Mouse (Mus musculus): ENCODE results near the gene Slc25a34. TPM values are rescaled to one million over a fixed set of nuclear protein-coding genes. Genes with fewer than 3 reads are reported as not detected.
A peak's percentile ranks its signal among the peaks of the same experiment; 100 is the strongest.

Slc25a34 gene
- polyA plus RNA-seq, 1 experiment from 2014 or later = not detected

- 86% methylated on average over 11 of the region's 11 CpGs for WGBS
- no peak overlapping the region for H3K4me3 ChIP-seq (ENCODE audit: low read depth, low read length)
- H3K27ac ChIP-seq (ENCODE audit: low read depth, low read length) = no peak overlapping the region
- DNase-seq (ENCODE audit: low spot score) (no peak), ATAC-seq (replicated peaks; ENCODE audit: low FRiP score) (no peak)
- peaks cover 26% of the 10 kb centered on the region for H3K27me3 ChIP-seq (replicated peaks; ENCODE audit: control insufficient read depth, insufficient read depth, low read length)
- H3K9ac ChIP-seq (ENCODE audit: low read depth, low read length) = no peak overlapping the region
- peaks cover 6% of the 10 kb centered on the region; the same call in 1 of the 2 replicates for H3K36me3 ChIP-seq (ENCODE audit: control insufficient read depth, insufficient read depth, low read length)
- H3K9me3 ChIP-seq (ENCODE audit: control insufficient read depth, low read length) = no peaks in the 10 kb centered on the region
- peaks cover 6% of the 10 kb centered on the region; the same call in 1 of the 2 replicates for H3K4me1 ChIP-seq (replicated peaks; ENCODE audit: control insufficient read depth, insufficient read depth, low read length)
- H3K4me2 ChIP-seq = no peak overlapping the region
These were observed 28.5 kb downstream of the Slc25a34 start for GRCm38 (mm10) chr4:141595138-141595537.

DNA sequence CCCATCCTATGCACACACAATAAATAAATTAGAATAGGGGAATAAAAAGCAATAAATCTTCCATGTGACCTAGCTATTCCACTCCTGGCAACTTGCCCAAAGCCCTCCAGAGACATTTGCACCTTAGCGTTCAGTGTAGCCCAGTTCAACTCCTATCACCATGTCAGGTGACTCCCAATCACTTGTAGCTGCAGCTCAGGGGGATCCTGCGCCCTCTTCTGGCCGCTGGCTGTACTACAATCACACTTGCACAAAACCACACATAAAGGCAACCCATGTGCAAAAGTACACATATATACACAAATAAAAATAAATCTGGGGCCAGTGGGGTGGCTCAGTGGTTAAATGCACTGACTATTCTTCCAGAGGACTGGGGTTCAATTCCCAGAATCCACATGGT, 32.1 kb downstream of the Slc25a34 start:
- no peak overlapping the region for H3K4me2 ChIP-seq
- H3K27ac ChIP-seq (ENCODE audit: low read depth, low read length) = no peak overlapping the region
- no peak for ATAC-seq (replicated peaks; ENCODE audit: low FRiP score)
- no peak overlapping the region for H3K4me3 ChIP-seq (ENCODE audit: low read depth, low read length)
- WGBS = 14% methylated on average over 3 of the region's 3 CpGs
- H3K4me1 ChIP-seq (replicated peaks; ENCODE audit: control insufficient read depth, insufficient read depth, low read length) = no peaks in the 10 kb centered on the region
- H3K9ac ChIP-seq (ENCODE audit: low read depth, low read length) = no peak overlapping the region
- no peaks in the 10 kb centered on the region for H3K9me3 ChIP-seq (ENCODE audit: control insufficient read depth, low read length)
- no peaks in the 10 kb centered on the region for H3K27me3 ChIP-seq (replicated peaks; ENCODE audit: control insufficient read depth, insufficient read depth, low read length)
- H3K36me3 ChIP-seq (ENCODE audit: control insufficient read depth, insufficient read depth, low read length) = peaks cover 9% of the 10 kb centered on the region; the same call in 1 of the 2 replicates
- DNase-seq (ENCODE audit: low spot score) = no peak

GRCm38 (mm10) chr4:141583919-141584318, 39.7 kb downstream of the Slc25a34 start:
- Histone ChIP-seq H3K9me3 (ENCODE audit: control insufficient read depth, low read length) (no peaks in the 10 kb centered on the region), H3K36me3 (ENCODE audit: control insufficient read depth, insufficient read depth, low read length) (peaks cover 3% of the 10 kb centered on the region; the same call in 1 of the 2 replicates), H3K4me1 (replicated peaks; ENCODE audit: control insufficient read depth, insufficient read depth, low read length) (no peaks in the 10 kb centered on the region), H3K4me3 (ENCODE audit: low read depth, low read length) (no peak overlapping the region), H3K4me2 (no peak overlapping the region), H3K27ac (ENCODE audit: low read depth, low read length) (no peak overlapping the region), H3K27me3 (replicated peaks; ENCODE audit: control insufficient read depth, insufficient read depth, low read length) (no peaks in the 10 kb centered on the region), H3K9ac (ENCODE audit: low read depth, low read length) (no peak overlapping the region)
- ATAC-seq (replicated peaks; ENCODE audit: low FRiP score) = no peak
- no peak for DNase-seq (ENCODE audit: low spot score)
- WGBS = 86% methylated on average over 8 of the region's 8 CpGs

- Histone ChIP-seq H3K27me3 (replicated peaks; ENCODE audit: control insufficient read depth, insufficient read depth, low read length) (no peaks in the 10 kb centered on the region), H3K4me3 (ENCODE audit: low read depth, low read length) (no peak overlapping the region), H3K4me1 (replicated peaks; ENCODE audit: control insufficient read depth, insufficient read depth, low read length) (no peaks in the 10 kb centered on the region), H3K36me3 (ENCODE audit: control insufficient read depth, insufficient read depth, low read length) (peaks cover 3% of the 10 kb centered on the region; the same call in 1 of the 2 replicates), H3K27ac (ENCODE audit: low read depth, low read length) (no peak overlapping the region), H3K9ac (ENCODE audit: low read depth, low read length) (no peak overlapping the region), H3K4me2 (no peak overlapping the region), H3K9me3 (ENCODE audit: control insufficient read depth, low read length) (no peaks in the 10 kb centered on the region)
- WGBS = 88% methylated on average over 13 of the region's 13 CpGs
- no peak for DNase-seq (ENCODE audit: low spot score)
- no peak for ATAC-seq (replicated peaks; ENCODE audit: low FRiP score)
These were observed 42.6 kb downstream of the Slc25a34 start for GRCm38 (mm10) chr4:141581051-141581450.

DNA sequence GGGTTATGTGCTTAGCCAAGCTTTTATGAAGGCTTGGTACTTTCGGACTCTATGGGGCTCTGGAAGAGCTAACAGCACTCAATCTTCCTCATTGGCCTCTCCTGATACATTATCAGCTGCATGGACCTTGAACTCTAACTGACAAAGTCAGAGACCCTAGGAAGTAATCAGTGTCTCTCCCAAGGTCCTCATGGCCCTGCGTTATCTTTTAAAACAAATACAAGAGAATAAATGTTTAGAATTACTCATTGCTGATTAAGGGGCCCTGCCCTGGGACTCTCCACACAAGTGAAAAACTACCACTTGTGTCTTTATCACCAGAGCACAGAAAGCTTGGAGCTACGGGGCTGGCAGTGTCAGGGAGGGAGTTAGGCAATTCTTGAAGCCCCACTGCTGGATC, 44.8 kb downstream of the Slc25a34 start:
- Histone ChIP-seq H3K36me3 (ENCODE audit: control insufficient read depth, insufficient read depth, low read length) (peaks cover 3% of the 10 kb centered on the region; the same call in 1 of the 2 replicates), H3K4me2 (no peak overlapping the region), H3K27ac (ENCODE audit: low read depth, low read length) (no peak overlapping the region), H3K27me3 (replicated peaks; ENCODE audit: control insufficient read depth, insufficient read depth, low read length) (no peaks in the 10 kb centered on the region), H3K4me3 (ENCODE audit: low read depth, low read length) (no peak overlapping the region), H3K9me3 (ENCODE audit: control insufficient read depth, low read length) (no peaks in the 10 kb centered on the region), H3K4me1 (replicated peaks; ENCODE audit: control insufficient read depth, insufficient read depth, low read length) (no peaks in the 10 kb centered on the region), H3K9ac (ENCODE audit: low read depth, low read length) (no peak overlapping the region)
- ATAC-seq (replicated peaks; ENCODE audit: low FRiP score) = peak; percentile 59
- no peak for DNase-seq (ENCODE audit: low spot score)
- WGBS = 19% methylated on average over 3 of the region's 3 CpGs

DNA sequence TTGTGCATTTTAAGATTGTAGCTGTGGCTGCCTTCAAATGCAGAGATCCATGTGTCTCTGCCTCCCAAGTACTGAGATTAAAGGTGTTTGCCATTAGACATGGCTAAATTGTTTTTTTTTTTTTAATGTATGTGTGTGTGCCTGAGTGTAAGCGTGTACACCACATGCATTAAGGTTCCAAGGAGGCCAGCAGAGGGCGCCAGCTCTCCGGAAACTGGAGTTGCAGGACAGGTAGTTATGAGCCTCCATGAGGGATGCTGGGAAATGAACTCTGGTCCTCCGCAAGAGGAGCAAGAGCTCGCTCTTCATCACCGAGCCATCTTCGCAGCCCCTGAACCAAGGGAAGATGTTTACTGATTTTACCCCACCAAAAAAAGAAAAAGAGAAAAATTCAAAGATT, 46.7 kb downstream of the Slc25a34 start:
- Histone ChIP-seq H3K4me2 (no peak overlapping the region), H3K4me3 (ENCODE audit: low read depth, low read length) (no peak overlapping the region), H3K27ac (ENCODE audit: low read depth, low read length) (no peak overlapping the region), H3K27me3 (replicated peaks; ENCODE audit: control insufficient read depth, insufficient read depth, low read length) (no peaks in the 10 kb centered on the region), H3K9ac (ENCODE audit: low read depth, low read length) (no peak overlapping the region), H3K9me3 (ENCODE audit: control insufficient read depth, low read length) (no peaks in the 10 kb centered on the region), H3K36me3 (ENCODE audit: control insufficient read depth, insufficient read depth, low read length) (peaks cover 3% of the 10 kb centered on the region; the same call in 1 of the 2 replicates), H3K4me1 (replicated peaks; ENCODE audit: control insufficient read depth, insufficient read depth, low read length) (no peaks in the 10 kb centered on the region)
- ATAC-seq (replicated peaks; ENCODE audit: low FRiP score) (no peak), DNase-seq (ENCODE audit: low spot score) (no peak)
- WGBS = 86% methylated on average over 7 of the region's 7 CpGs

- Histone ChIP-seq H3K27ac (ENCODE audit: low read depth, low read length) (no peak overlapping the region), H3K9ac (ENCODE audit: low read depth, low read length) (no peak overlapping the region), H3K9me3 (ENCODE audit: control insufficient read depth, low read length) (no peaks in the 10 kb centered on the region), H3K4me1 (replicated peaks; ENCODE audit: control insufficient read depth, insufficient read depth, low read length) (0 out of 2 replicates have a peak, but pooled peaks cover under 1% of the 10 kb centered on the region), H3K4me3 (ENCODE audit: low read depth, low read length) (no peak overlapping the region), H3K36me3 (ENCODE audit: control insufficient read depth, insufficient read depth, low read length) (peaks cover 3% of the 10 kb centered on the region; the same call in 1 of the 2 replicates), H3K4me2 (no peak overlapping the region), H3K27me3 (replicated peaks; ENCODE audit: control insufficient read depth, insufficient read depth, low read length) (no peaks in the 10 kb centered on the region)
- ATAC-seq (replicated peaks; ENCODE audit: low FRiP score) = no peak
- no peak for DNase-seq (ENCODE audit: low spot score)
- WGBS = 84% methylated on average over 11 of the region's 11 CpGs
These were observed 47.2 kb downstream of the Slc25a34 start for GRCm38 (mm10) chr4:141576404-141576803.

- no peak for ATAC-seq (replicated peaks; ENCODE audit: low FRiP score)
- no peaks in the 10 kb centered on the region for H3K9me3 ChIP-seq (ENCODE audit: control insufficient read depth, low read length)
- no peak overlapping the region for H3K4me2 ChIP-seq
- WGBS = 41% methylated on average over 27 of the region's 27 CpGs
- H3K4me1 ChIP-seq (replicated peaks; ENCODE audit: control insufficient read depth, insufficient read depth, low read length) = 0 out of 2 replicates have a peak, but pooled peaks cover 2% of the 10 kb centered on the region
- H3K27me3 ChIP-seq (replicated peaks; ENCODE audit: control insufficient read depth, insufficient read depth, low read length) = no peaks in the 10 kb centered on the region
- DNase-seq (ENCODE audit: low spot score) = peak; percentile 76
- no peak overlapping the region for H3K9ac ChIP-seq (ENCODE audit: low read depth, low read length)
- H3K36me3 ChIP-seq (ENCODE audit: control insufficient read depth, insufficient read depth, low read length) = 0 out of 2 replicates have a peak, but pooled peaks cover under 1% of the 10 kb centered on the region
- no peak overlapping the region for H3K27ac ChIP-seq (ENCODE audit: low read depth, low read length)
- H3K4me3 ChIP-seq (ENCODE audit: low read depth, low read length) = no peak overlapping the region
These were observed 48.6 kb downstream of the Slc25a34 start for GRCm38 (mm10) chr4:141574789-141575702.

All from liver, embryonic 11.5 days (tissue).